Mouse (Mus musculus): ENCODE results near the gene AU018091.

DNA sequence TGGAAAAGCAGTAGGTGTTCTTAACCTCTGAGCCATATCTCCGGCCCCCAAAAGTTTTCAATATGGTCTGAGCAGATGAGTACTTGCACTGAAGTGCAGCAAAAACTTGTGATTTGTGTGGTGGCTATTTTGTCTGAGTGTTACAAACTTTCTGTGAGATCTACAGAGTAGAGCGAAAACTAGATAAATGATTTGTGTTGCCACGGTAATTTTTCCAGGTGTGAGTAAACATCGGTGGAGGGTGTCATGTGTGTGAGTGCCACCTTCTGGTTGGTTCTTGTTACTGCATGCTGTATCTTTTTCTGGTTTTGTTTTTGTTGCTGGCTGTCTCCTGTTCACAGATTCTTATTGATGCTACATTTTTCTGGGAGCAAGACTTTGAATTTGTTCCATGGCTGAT is 15.4 kb upstream of the AU018091 start:
- TF ChIP-seq CTCF (IDR thresholded peaks at IDR 0.05): peak; percentile 75
- no peak for TF ChIP-seq EP300 (IDR thresholded peaks at IDR 0.05; ENCODE audit: insufficient read depth, low read depth, low read length)
- TF ChIP-seq POLR2A (IDR thresholded peaks at IDR 0.05; ENCODE audit: insufficient read depth, low read depth, low read length): no peak

Data from heart, adult 2 months (tissue).